20 mouse cellular contexts compared by ENCODE assay signal in the genomic region with DNA sequence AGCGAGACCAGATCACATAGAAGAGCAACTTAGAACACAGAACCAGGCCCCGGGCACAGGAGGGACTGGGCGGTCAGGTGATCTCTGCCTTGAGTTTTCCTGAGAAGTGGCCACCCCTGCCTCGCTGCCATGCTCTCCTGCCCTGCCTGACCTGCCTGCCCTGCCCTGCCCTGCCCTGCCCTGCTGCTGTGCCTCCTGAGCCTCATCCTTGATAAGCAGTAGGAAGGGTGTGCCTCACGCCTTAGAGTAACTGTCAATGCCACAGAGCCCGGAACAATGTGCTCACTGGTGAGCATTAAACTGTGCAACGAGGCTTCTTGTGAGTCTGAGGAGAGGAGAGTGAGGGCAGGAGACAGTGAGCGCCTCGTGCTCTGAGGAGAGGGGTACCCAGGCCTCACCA. TPM values are rescaled to one million over a fixed set of nuclear protein-coding genes. Genes with fewer than 3 reads are reported as not detected.
DNase-seq lines count a peak whose midpoint lies in the region; ATAC-seq and TF ChIP-seq lines count a peak whose summit lies in the region.
"Had no signal": no experiment of that assay in that cellular context is flagged by ENCODE, and none has a peak within 500 bp of the region (broad histone marks: within the 10 kb centered on the region; RNA-seq: fewer than 3 reads in every experiment).

No protein-coding gene starts in this region.

- no peaks in the 10 kb centered on the region for H3K27me3 ChIP-seq in stomach, embryonic 14.5 days (ENCODE audit: control insufficient read depth, insufficient read depth, low read length)
- H3K27me3 ChIP-seq in stomach, postnatal 0 days (ENCODE audit: control insufficient read depth, insufficient read depth, low read length): no peaks in the 10 kb centered on the region
- H3K27me3 ChIP-seq in liver, embryonic 15.5 days: no peaks in the 10 kb centered on the region
- H3K27me3 ChIP-seq: heart, embryonic 13.5 days had no signal

- H3K9ac ChIP-seq in stomach, embryonic 14.5 days (replicated peaks; ENCODE audit: low read depth, low read length): no peak overlapping the region
- no peak overlapping the region for H3K9ac ChIP-seq in stomach, postnatal 0 days (ENCODE audit: low read length)
- peak overlapping the region; percentile 16; the same call in 1 of the 2 replicates for H3K9ac ChIP-seq in liver, embryonic 15.5 days
- H3K9ac ChIP-seq: heart, embryonic 13.5 days; lung, embryonic 14.5 days had no signal

- H3K4me1 ChIP-seq in stomach, embryonic 14.5 days (ENCODE audit: control insufficient read depth, insufficient read depth, low read length): peaks cover 4% of the 10 kb centered on the region; the same call in 1 of the 2 replicates
- H3K4me1 ChIP-seq in stomach, postnatal 0 days (replicated peaks; ENCODE audit: control insufficient read depth, insufficient read depth): no peaks in the 10 kb centered on the region
- H3K4me1 ChIP-seq in liver, embryonic 15.5 days (replicated peaks): peaks cover 85% of the 10 kb centered on the region

- H3K27ac ChIP-seq in gastrocnemius, adult 2 months: peak overlapping the region; percentile 35; the same call in 1 of the 2 replicates
- no peak overlapping the region for H3K27ac ChIP-seq in stomach, embryonic 14.5 days (ENCODE audit: low read length)
- no peak overlapping the region for H3K27ac ChIP-seq in stomach, postnatal 0 days (replicated peaks)
- peak overlapping the region; percentile 80 for H3K27ac ChIP-seq in liver, embryonic 15.5 days (replicated peaks)
- H3K27ac ChIP-seq: heart, embryonic 13.5 days; limb, embryonic 10.5 days had no signal

- intact Hi-C loops in gastrocnemius, adult 2 months (cut with DNase I): no loop called here
- intact Hi-C loops in gastrocnemius, postnatal 36 days (cut with DNase I): no loop called here

- H3K36me3 ChIP-seq in stomach, embryonic 14.5 days (ENCODE audit: control insufficient read depth, insufficient read depth, low read length): no peaks in the 10 kb centered on the region; the same call in 1 of the 2 replicates
- H3K36me3 ChIP-seq in stomach, postnatal 0 days (ENCODE audit: control insufficient read depth, insufficient read depth, low read length): no peaks in the 10 kb centered on the region
- peaks cover 40% of the 10 kb centered on the region for H3K36me3 ChIP-seq in liver, embryonic 15.5 days (replicated peaks)

- no peak for TF ChIP-seq EP300 in stomach, postnatal 0 days (optimal IDR thresholded peaks at IDR 0.05)

- 0 out of 2 replicates have a peak, but pooled peaks have one; percentile 12 for ATAC-seq in stomach, embryonic 14.5 days (ENCODE audit: insufficient number of reproducible peaks, insufficient read depth, low FRiP score, low read depth)
- ATAC-seq in stomach, postnatal 0 days (ENCODE audit: low FRiP score, low TSS enrichment): no peak
- ATAC-seq in liver, embryonic 15.5 days (ENCODE audit: insufficient read depth): peak; percentile 91
- ATAC-seq: CD4-positive, CD25-positive, alpha-beta regulatory T cell, adult 4 months; forebrain, embryonic 14.5 days; midbrain, embryonic 16.5 days had no signal

- no peak overlapping the region for H3K4me3 ChIP-seq in gastrocnemius, adult 2 months
- H3K4me3 ChIP-seq in stomach, embryonic 14.5 days (ENCODE audit: low read depth, low read length): no peak overlapping the region
- H3K4me3 ChIP-seq in stomach, postnatal 0 days (ENCODE audit: low read depth, low read length): no peak overlapping the region
- peak overlapping the region; percentile 18; the same call in 1 of the 2 replicates for H3K4me3 ChIP-seq in liver, embryonic 15.5 days (replicated peaks)
- H3K4me3 ChIP-seq: heart, embryonic 13.5 days; limb, embryonic 10.5 days had no signal

- 75% methylated on average over 9 of the region's 9 CpGs for WGBS in stomach, embryonic 14.5 days
- WGBS in stomach, postnatal 0 days: 71% methylated on average over 9 of the region's 9 CpGs
- 32% methylated on average over 9 of the region's 9 CpGs for WGBS in liver, embryonic 15.5 days (ENCODE audit: insufficient replicate concordance)

- no peaks in the 10 kb centered on the region for H3K9me3 ChIP-seq in stomach, embryonic 14.5 days (ENCODE audit: control insufficient read depth, low read depth, low read length)
- no peaks in the 10 kb centered on the region for H3K9me3 ChIP-seq in stomach, postnatal 0 days (ENCODE audit: control insufficient read depth, low read length)
- H3K9me3 ChIP-seq in liver, embryonic 15.5 days (replicated peaks): no peaks in the 10 kb centered on the region
- H3K9me3 ChIP-seq: heart, embryonic 13.5 days; limb, embryonic 10.5 days had no signal

- TF ChIP-seq CTCF in gastrocnemius, adult 2 months (IDR thresholded peaks at IDR 0.05): no peak
- no peak for TF ChIP-seq CTCF in stomach, postnatal 0 days (IDR thresholded peaks at IDR 0.05; ENCODE audit: low read depth)

- no peak for DNase-seq in gastrocnemius, adult 2 months
- no peak for DNase-seq in gastrocnemius, postnatal 36 days
- DNase-seq in stomach, postnatal 0 days (ENCODE audit: low spot score): no peak
- DNase-seq in thymus, postnatal 25 days: no peak
- no peak for DNase-seq in kidney, adult 18-20 months
- no peak for DNase-seq in cerebellum, adult 11-12 months
- DNase-seq: cerebellum, postnatal 25 days; heart, postnatal 36 days; kidney, adult 11 months; kidney, postnatal 25 days; layer of hippocampus, postnatal 36 days; lung, embryonic 14.5 days; right cerebral cortex, postnatal 14 days had no signal

- H3K4me2 ChIP-seq in stomach, embryonic 14.5 days (replicated peaks; ENCODE audit: low read depth, low read length): no peak overlapping the region
- no peak overlapping the region for H3K4me2 ChIP-seq in stomach, postnatal 0 days (replicated peaks; ENCODE audit: low read depth)
- H3K4me2 ChIP-seq in liver, embryonic 15.5 days: peak overlapping the region; percentile 70
- H3K4me2 ChIP-seq: heart, embryonic 13.5 days; lung, embryonic 14.5 days had no signal

RNA-seq across cellular contexts. Expression of gene Lpin1, which starts 30.5 kb away (rescaled TPM):
- total RNA-seq in gastrocnemius, adult 2 months (2021): 100 to 1,000 TPM; 279 to 395 TPM
- total RNA-seq in gastrocnemius, postnatal 36 days (2021): 100 to 1,000 TPM; 227 to 246 TPM
- 4.8 and 6.5 TPM in 2 replicates for polyA plus RNA-seq in stomach, embryonic 14.5 days (2014; fragmentation: Nextera tagmentation; extraction: Ambion mirVana)
- polyA plus RNA-seq in stomach, postnatal 0 days (2015; fragmentation: Nextera tagmentation; extraction: Ambion mirVana): 1.6 and 1.8 TPM in 2 replicates
- polyA plus RNA-seq in liver, embryonic 15.5 days (2015; fragmentation: Nextera tagmentation; extraction: Ambion mirVana): 7.9 and 9.4 TPM in 2 replicates

Comparison
In these comparisons a context has a peak if more than half of its experiments do, and no peak if none do; other contexts are left out.
1. H3K27ac ChIP-seq: peak in gastrocnemius, adult 2 months (single experiment) and liver, embryonic 15.5 days (single experiment); none in stomach, embryonic 14.5 days (single experiment) and stomach, postnatal 0 days (single experiment).